Mouse (Mus musculus): ENCODE measurements around the gene Uchl4.

Gene Uchl4

GRCm38 (mm10) chr9:64231171-64231570 lies 3.8 kb upstream of the Uchl4 start:
- no peak for DNase-seq (ENCODE audit: low read depth, low spot score)

- DNase-seq (ENCODE audit: low read depth, low spot score) = no peak
Observed at GRCm38 (mm10) chr9:64231674-64232073, 3.3 kb upstream of the Uchl4 start.

GRCm38 (mm10) chr9:64232257-64232957 lies 2.6 kb upstream of the Uchl4 start:
- no peak for DNase-seq (ENCODE audit: low read depth, low spot score)

- no peak for DNase-seq (ENCODE audit: low read depth, low spot score)
Observed at GRCm38 (mm10) chr9:64233656-64234055, 1.3 kb upstream of the Uchl4 start.

- DNase-seq (ENCODE audit: low read depth, low spot score) = no peak
Observed at GRCm38 (mm10) chr9:64236056-64236455, 1.1 kb downstream of the Uchl4 start.

- no peak for DNase-seq (ENCODE audit: low read depth, low spot score)
Observed at GRCm38 (mm10) chr9:64240116-64240515, 5.1 kb downstream of the Uchl4 start.

- DNase-seq (ENCODE audit: low read depth, low spot score) = peak; percentile 78
Observed at GRCm38 (mm10) chr9:64240681-64241080, 5.7 kb downstream of the Uchl4 start.

GRCm38 (mm10) chr9:64242381-64242831 lies 7.4 kb downstream of the Uchl4 start:
- DNase-seq (ENCODE audit: low read depth, low spot score) = no peak

GRCm38 (mm10) chr9:64249371-64249770 lies 14.4 kb downstream of the Uchl4 start:
- no peak for DNase-seq (ENCODE audit: low read depth, low spot score)

- no peak for DNase-seq (ENCODE audit: low read depth, low spot score)
Observed at GRCm38 (mm10) chr9:64250111-64250730, 15.2 kb downstream of the Uchl4 start.

- DNase-seq (ENCODE audit: low read depth, low spot score) = no peak
Observed at GRCm38 (mm10) chr9:64252591-64253020, 17.6 kb downstream of the Uchl4 start.

GRCm38 (mm10) chr9:64253021-64253904 lies 18.3 kb downstream of the Uchl4 start, which contains the start of gene Map2k1:
Gene Map2k1 (minus strand): TSS chr9:64253631.
- DNase-seq (ENCODE audit: low read depth, low spot score) = peak; percentile 99

GRCm38 (mm10) chr9:64255422-64255821 lies 20.4 kb downstream of the Uchl4 start:
- no peak for DNase-seq (ENCODE audit: low read depth, low spot score)

GRCm38 (mm10) chr9:64256204-64256603 lies 21.2 kb downstream of the Uchl4 start:
- DNase-seq (ENCODE audit: low read depth, low spot score) = no peak

GRCm38 (mm10) chr9:64259906-64260305 lies 24.9 kb downstream of the Uchl4 start:
- no peak for DNase-seq (ENCODE audit: low read depth, low spot score)

- DNase-seq (ENCODE audit: low read depth, low spot score) = no peak
Observed at GRCm38 (mm10) chr9:64261023-64261422, 26.0 kb downstream of the Uchl4 start.

- DNase-seq (ENCODE audit: low read depth, low spot score) = no peak
Observed at GRCm38 (mm10) chr9:64264813-64265212, 29.8 kb downstream of the Uchl4 start.

- peak; percentile 94 for DNase-seq (ENCODE audit: low read depth, low spot score)
Observed at GRCm38 (mm10) chr9:64267231-64267630, 32.2 kb downstream of the Uchl4 start.

- DNase-seq (ENCODE audit: low read depth, low spot score) = peak; percentile 90
Observed at GRCm38 (mm10) chr9:64268196-64268595, 33.2 kb downstream of the Uchl4 start.

GRCm38 (mm10) chr9:64268836-64269235 lies 33.8 kb downstream of the Uchl4 start:
- DNase-seq (ENCODE audit: low read depth, low spot score) = peak; percentile 75

- no peak for DNase-seq (ENCODE audit: low read depth, low spot score)
Observed at GRCm38 (mm10) chr9:64271249-64271648, 36.2 kb downstream of the Uchl4 start.

GRCm38 (mm10) chr9:64272611-64273010 lies 37.6 kb downstream of the Uchl4 start:
- DNase-seq (ENCODE audit: low read depth, low spot score) = peak; percentile 91

All from ES-CJ7 (cell line).